Mouse (Mus musculus) liver, adult 2 months (tissue): ENCODE data around the gene Pifo. TPM values are rescaled to one million over a fixed set of nuclear protein-coding genes. Genes with fewer than 3 reads are reported as not detected.
"Not testable (repeated sequence)": the region's sequence is repeated elsewhere in the genome, so short reads cannot be mapped to it uniquely, and the experiment has no call there.

Experiments used
- DNase-seq: peaks from one replicate; pipeline ENCODE4 v3.0.0-alpha.2; 2011; ENCODE audit warnings: low read depth, low spot score; ENCODE audit errors: extremely low read depth
- H3K27ac ChIP-seq: fragments of 200-500 bp; replicated peaks from 2 replicates; pipeline ENCODE4 v1.5.1; 2012; ENCODE audit warnings: low read depth, mild to moderate bottlenecking, control low read depth, inconsistent platforms, low read length; ENCODE audit not compliant: insufficient read depth
- H3K27me3 ChIP-seq: fragments of 200-500 bp; 2 replicates; pipeline ENCODE4 v1.6.1; 2012; ENCODE audit warnings: mild to moderate bottlenecking, moderate library complexity, low read length, inconsistent platforms; ENCODE audit not compliant: control insufficient read depth, insufficient read depth
- H3K36me3 ChIP-seq: fragments of 200-500 bp; 2 replicates; pipeline ENCODE4 v1.6.1; 2012; ENCODE audit warnings: low read length, inconsistent platforms; ENCODE audit not compliant: control insufficient read depth, insufficient read depth
- H3K4me1 ChIP-seq: fragments of 200-500 bp; 2 replicates; pipeline ENCODE4 v1.6.1; 2011; ENCODE audit warnings: low read length; ENCODE audit not compliant: control insufficient read depth, insufficient read depth
- H3K4me3 ChIP-seq: fragments of 200-500 bp; 2 replicates; pipeline ENCODE4 v1.5.1; 2011; ENCODE audit warnings: low read depth, mild to moderate bottlenecking, control low read depth, low read length, moderate library complexity; ENCODE audit not compliant: insufficient read depth
- H3K79me2 ChIP-seq: fragments of 200-500 bp; 2 replicates; pipeline ENCODE4 v1.6.1; 2012; ENCODE audit warnings: inconsistent platforms, mild to moderate bottlenecking, low read length, moderate library complexity; ENCODE audit not compliant: control insufficient read depth, insufficient read depth
- H3K9ac ChIP-seq: fragments of 200-500 bp; 2 replicates; pipeline ENCODE4 v1.6.1; 2012; ENCODE audit warnings: low read depth, mild to moderate bottlenecking, control low read depth, inconsistent platforms, low read length
- CTCF ChIP-seq: fragments of 200-500 bp; IDR thresholded peaks from 2 replicates; pipeline ENCODE4 v1.5.1; 2011; ENCODE audit warnings: low read depth, low read length, control low read depth
- POLR2A ChIP-seq: fragments of 200-500 bp; IDR thresholded peaks from 2 replicates; pipeline ENCODE4 v1.6.1; 2011; ENCODE audit warnings: low read length, control low read depth; ENCODE audit not compliant: insufficient read depth; ENCODE audit errors: extremely low read depth
- WGBS: fragments of 180-500 bp; shearing (Covaris S2); methylation state at CpG from one replicate; pipeline ENCODE4 v1.1.7; 2018; 5-methylcytosine and 5-hydroxymethylcytosine counted together
- polyA plus RNA-seq: library from polyadenylated mRNA; depleted of rRNA; stranded (reverse); fragments of >200 nt; gene quantifications from 2 replicates; pipeline ENCODE4 v1.2.3, GENCODE M21; 2012
- total RNA-seq: library from RNA; depleted of rRNA; stranded (reverse); fragments of >200 nt; gene quantifications from 2 replicates; pipeline ENCODE4 v1.2.3, GENCODE M21; 2014

Gene Pifo
- total and polyA plus RNA-seq, 2 experiments = not detected

DNA sequence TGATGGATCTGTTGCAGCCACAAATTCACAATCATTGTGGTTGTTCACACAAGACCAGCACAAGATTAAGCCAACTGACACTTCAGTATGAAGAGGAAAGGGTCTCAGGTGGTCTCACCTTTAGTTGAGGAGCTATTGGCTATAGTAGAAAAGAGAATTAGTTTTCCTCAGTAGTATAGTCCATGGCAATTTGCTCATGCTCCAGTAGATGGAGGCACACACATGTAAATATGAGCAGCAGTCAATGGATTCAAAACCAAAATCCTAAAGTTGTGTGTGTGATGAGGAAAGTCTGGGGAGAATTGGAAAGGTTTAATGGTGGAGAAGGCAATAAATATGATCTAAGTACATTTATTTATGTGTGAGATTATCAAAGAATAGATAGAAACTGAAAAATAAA lies 7.4 kb upstream of the Pifo start:
- Histone ChIP-seq H3K9ac (no peak overlapping the region), H3K36me3 (no peaks in the 10 kb centered on the region), H3K4me3 (no peak overlapping the region), H3K27me3 (no peaks in the 10 kb centered on the region), H3K79me2 (no peaks in the 10 kb centered on the region), H3K27ac (no peak overlapping the region), H3K4me1 (no peaks in the 10 kb centered on the region)
- TF ChIP-seq POLR2A (no peak), CTCF (no peak)
- no peak for DNase-seq

DNA sequence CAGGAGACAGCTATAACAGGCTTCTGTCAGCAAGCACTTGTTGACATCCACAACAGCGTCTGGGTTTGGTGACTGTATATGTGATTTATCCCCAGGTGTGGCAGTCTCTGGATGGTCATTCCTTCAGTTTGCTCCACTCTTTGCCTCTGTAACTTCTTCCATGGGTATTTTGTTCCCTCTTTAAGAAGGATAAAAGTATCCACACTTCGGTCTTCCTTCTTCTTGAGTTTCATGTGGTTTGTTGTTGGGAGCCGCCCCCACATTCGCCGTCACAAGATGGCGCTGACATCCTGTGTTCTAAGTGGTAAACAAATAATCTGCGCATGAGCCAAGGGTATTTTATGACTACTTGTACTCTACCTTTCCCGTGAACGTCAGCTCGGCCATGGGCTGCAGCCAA lies 11.1 kb downstream of the Pifo start:
- H3K4me3 ChIP-seq, H3K9ac ChIP-seq, H3K36me3 ChIP-seq, H3K79me2 ChIP-seq, H3K27ac ChIP-seq, H3K27me3 ChIP-seq, DNase-seq, H3K4me1 ChIP-seq: not testable (repeated sequence)
- 56% methylated on average over 10 of the region's 10 CpGs for WGBS

DNA sequence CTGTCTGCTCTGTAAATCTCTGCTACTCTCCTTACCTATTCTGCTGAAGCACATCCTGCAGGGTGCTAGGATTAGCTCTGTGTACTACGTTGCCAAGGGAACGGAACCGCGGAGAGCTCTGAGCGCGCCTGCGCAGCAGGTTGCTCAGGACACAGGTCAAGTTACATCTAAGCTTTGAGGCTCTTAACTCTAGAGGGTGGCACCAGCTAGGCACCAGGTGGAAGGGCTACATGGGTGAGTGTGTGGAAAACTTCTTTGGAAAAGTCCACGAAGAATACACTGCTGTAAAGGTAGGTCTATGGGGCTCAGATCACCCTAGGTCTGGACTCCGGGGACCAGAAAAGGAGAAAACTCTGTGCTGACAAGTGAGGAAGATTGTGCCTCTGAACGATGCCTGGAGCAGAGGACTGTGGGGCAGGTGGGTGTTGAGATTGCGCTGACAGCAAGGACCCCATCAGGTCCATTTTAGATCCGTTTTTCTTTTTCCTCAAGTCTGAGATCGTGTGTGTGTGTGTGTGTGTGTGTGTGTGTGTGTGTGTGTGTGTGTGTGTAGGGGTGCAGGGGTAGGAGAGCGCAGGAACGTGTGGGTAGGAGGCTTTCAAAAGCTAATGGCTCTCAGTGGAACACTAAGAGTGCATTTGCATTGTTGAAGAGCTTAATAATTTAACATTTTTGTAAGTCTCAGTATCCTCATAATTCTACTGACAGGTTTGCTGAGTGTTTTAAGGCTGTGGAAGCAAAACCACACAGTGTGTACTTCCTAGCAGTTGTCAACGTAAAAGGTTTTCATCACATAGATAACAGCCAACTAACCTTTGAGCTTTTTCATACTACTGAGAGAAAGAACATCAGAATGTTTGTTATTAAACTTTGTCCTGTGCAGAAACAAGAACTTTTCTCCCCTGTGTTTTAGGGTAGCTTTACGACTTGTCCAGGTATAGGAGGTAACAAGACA lies 12.8 kb downstream of the Pifo start:
- H3K27me3 ChIP-seq = no peaks in the 10 kb centered on the region
- TF ChIP-seq POLR2A = no peak
- no peak for TF ChIP-seq CTCF
- H3K27ac ChIP-seq = no peak overlapping the region
- H3K4me1 ChIP-seq = no peaks in the 10 kb centered on the region
- peak; percentile 39 for DNase-seq
- no peaks in the 10 kb centered on the region for H3K36me3 ChIP-seq
- H3K9ac ChIP-seq = no peak overlapping the region
- no peaks in the 10 kb centered on the region for H3K79me2 ChIP-seq
- 14% methylated on average over 17 of the region's 17 CpGs for whole genome bisulfite sequencing
- no peak overlapping the region for H3K4me3 ChIP-seq

DNA sequence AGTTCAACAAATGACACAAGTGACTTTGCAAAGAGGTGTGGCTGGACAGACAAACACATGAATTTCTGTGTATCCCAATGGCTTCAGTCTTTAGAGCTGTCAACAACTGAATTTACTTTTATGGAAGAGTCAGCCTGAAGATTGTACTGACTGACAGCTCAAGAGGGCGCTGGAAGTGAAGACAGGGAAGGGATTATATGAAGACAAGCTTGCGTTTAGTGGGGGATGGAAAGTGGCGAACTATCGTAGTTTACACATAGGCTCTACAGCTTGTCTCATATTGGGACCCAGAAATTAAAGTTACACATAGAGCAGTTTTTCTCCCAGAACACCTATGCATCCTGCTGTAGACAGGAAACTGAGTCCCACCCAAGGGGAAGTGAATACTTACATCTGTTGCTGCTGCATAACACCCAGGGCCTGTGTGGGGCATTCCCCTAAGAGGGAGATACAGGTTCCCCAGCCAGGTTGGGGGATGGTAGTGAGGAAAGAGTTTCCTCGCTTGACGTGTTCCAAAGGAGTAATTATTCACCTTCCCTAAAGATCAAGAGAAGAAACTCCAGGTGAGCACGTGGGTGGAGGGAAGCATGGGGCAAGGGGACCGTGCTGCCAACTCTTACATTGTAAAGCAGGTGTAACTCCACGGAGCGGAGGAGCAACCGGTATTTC lies 13.6 kb downstream of the Pifo start:
- TF ChIP-seq CTCF = no peak
- TF ChIP-seq POLR2A = no peak
- Histone ChIP-seq H3K9ac (no peak overlapping the region), H3K36me3 (no peaks in the 10 kb centered on the region), H3K4me1 (no peaks in the 10 kb centered on the region), H3K79me2 (no peaks in the 10 kb centered on the region), H3K4me3 (no peak overlapping the region), H3K27me3 (no peaks in the 10 kb centered on the region), H3K27ac (no peak overlapping the region)
- no peak for DNase-seq
- 34% methylated on average over 11 of the region's 11 CpGs for WGBS

DNA sequence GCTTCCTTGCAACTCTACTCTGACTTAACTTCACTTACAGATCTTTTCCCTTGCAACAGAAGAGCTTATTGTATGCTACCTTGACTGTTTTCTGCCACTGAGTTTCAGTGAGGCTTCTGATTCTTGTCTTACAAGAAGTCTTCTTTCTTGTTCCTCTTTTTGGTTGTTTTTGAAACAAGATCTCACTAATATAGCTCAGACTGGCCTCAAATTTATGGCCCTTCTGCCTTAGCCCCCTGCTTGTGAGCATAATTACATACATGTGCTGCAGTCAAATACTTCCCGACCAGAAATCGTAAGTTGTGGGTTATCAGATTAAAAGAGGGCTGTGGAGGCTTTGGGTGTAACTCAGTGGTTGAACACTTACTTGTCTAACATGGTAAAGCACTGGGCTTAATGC lies 19.7 kb downstream of the Pifo start:
- TF ChIP-seq CTCF (no peak), POLR2A (no peak)
- no peaks in the 10 kb centered on the region for H3K27me3 ChIP-seq
- 64% methylated on average over 2 of the region's 2 CpGs for WGBS
- H3K4me1 ChIP-seq = no peaks in the 10 kb centered on the region
- no peak overlapping the region for H3K4me3 ChIP-seq
- H3K27ac ChIP-seq = no peak overlapping the region
- H3K79me2 ChIP-seq = no peaks in the 10 kb centered on the region
- H3K36me3 ChIP-seq = no peaks in the 10 kb centered on the region
- H3K9ac ChIP-seq = no peak overlapping the region
- no peak for DNase-seq
